13 mouse cellular contexts compared by ENCODE assay signal in the genomic region with DNA sequence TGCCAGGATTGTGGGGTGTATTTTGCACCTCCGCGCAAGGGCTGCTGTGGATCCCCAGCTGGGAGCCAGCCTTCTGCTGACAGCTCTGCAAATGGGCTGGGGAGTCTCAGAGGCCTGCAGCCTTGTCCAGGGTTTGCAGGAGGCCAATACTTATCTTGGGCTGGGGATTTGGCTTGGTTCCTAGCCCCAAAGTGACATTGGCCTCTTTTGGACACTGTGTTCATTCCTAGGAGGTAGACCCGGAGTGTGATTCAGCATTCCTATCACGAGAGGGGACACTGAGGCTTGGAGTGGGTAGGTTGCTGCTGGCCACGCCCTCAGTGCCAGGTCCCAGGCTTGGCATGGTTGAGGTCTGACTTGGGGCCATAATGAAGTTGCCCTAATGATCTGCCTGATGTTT.
A peak's percentile ranks its signal among the peaks of the same experiment; 100 is the strongest.
DNase-seq lines count a peak whose midpoint lies in the region; ATAC-seq lines count a peak whose summit lies in the region.
"Had no signal": no experiment of that assay in that cellular context is flagged by ENCODE, and none has a peak within 500 bp of the region (broad histone marks: within the 10 kb centered on the region; RNA-seq: fewer than 3 reads in every experiment).

No protein-coding gene starts in this region.

- intact Hi-C loops in gastrocnemius, postnatal 14 days (cut with DNase I; ENCODE audit: low total_unique reads), result no loop called here

- no peak overlapping the region for H3K4me3 ChIP-seq in neural tube, embryonic 15.5 days (replicated peaks)
- H3K4me3 ChIP-seq: embryonic facial prominence, embryonic 13.5 days; lung, embryonic 15.5 days; stomach, embryonic 15.5 days had no signal

- 0 out of 2 replicates have a peak overlapping the region, but pooled peaks have one; percentile 13 for H3K27ac ChIP-seq in neural tube, embryonic 15.5 days (replicated peaks)
- H3K27ac ChIP-seq: embryonic facial prominence, embryonic 13.5 days; lung, embryonic 15.5 days; stomach, embryonic 15.5 days had no signal

- no peaks in the 10 kb centered on the region for H3K9me3 ChIP-seq in neural tube, embryonic 15.5 days (replicated peaks)
- H3K9me3 ChIP-seq: embryonic facial prominence, embryonic 13.5 days; lung, embryonic 15.5 days; stomach, embryonic 15.5 days had no signal

- DNase-seq in adrenal gland, postnatal 14 days, result peak; percentile 35
- DNase-seq in adrenal gland, postnatal 4 days (ENCODE audit: low spot score in 2 of 2), result no peak
- peak; percentile 44 for DNase-seq in kidney, adult 9 months
- no peak for DNase-seq in kidney, adult 18-20 months
- DNase-seq in neural tube, embryonic 10.5 days (ENCODE audit: extremely low spot score, low spot score), result no peak
- DNase-seq in gastrocnemius, postnatal 14 days, result no peak
- DNase-seq in cerebellum, adult 8-10 months, result no peak
- DNase-seq: cerebellum, adult 11 months; liver had no signal

- H3K9ac ChIP-seq in neural tube, embryonic 15.5 days (replicated peaks), result no peak overlapping the region
- H3K9ac ChIP-seq: embryonic facial prominence, embryonic 13.5 days; lung, embryonic 15.5 days; stomach, embryonic 15.5 days had no signal

- no peaks in the 10 kb centered on the region for H3K27me3 ChIP-seq in neural tube, embryonic 15.5 days (replicated peaks)
- H3K27me3 ChIP-seq: embryonic facial prominence, embryonic 13.5 days; lung, embryonic 15.5 days; stomach, embryonic 15.5 days had no signal

- 89% methylated on average over 5 of the region's 5 CpGs for WGBS in neural tube, embryonic 15.5 days

- no peak for ATAC-seq in neural tube, embryonic 15.5 days (ENCODE audit: low FRiP score)

- H3K4me1 ChIP-seq in neural tube, embryonic 15.5 days, result peaks cover 56% of the 10 kb centered on the region

- H3K4me2 ChIP-seq in neural tube, embryonic 15.5 days, result no peak overlapping the region
- H3K4me2 ChIP-seq: embryonic facial prominence, embryonic 13.5 days; lung, embryonic 15.5 days; stomach, embryonic 15.5 days had no signal

- H3K36me3 ChIP-seq in neural tube, embryonic 15.5 days, result no peaks in the 10 kb centered on the region
- H3K36me3 ChIP-seq: embryonic facial prominence, embryonic 13.5 days; lung, embryonic 15.5 days; stomach, embryonic 15.5 days had no signal

Comparison
In these comparisons a context has a peak if more than half of its experiments do, and no peak if none do; other contexts are left out.
1. DNase-seq: peak in adrenal gland, postnatal 14 days (single experiment) and kidney, adult 9 months (single experiment); none in adrenal gland, postnatal 4 days (0 of 2), kidney, adult 18-20 months (single experiment), neural tube, embryonic 10.5 days (single experiment), gastrocnemius, postnatal 14 days (single experiment) and cerebellum, adult 8-10 months (single experiment).